Mouse (Mus musculus) stomach, postnatal 0 days (tissue): ENCODE data around the gene Cdkl5. TPM values are rescaled to one million over a fixed set of nuclear protein-coding genes. Genes with fewer than 3 reads are reported as not detected.
"Not testable (repeated sequence)": the region's sequence is repeated elsewhere in the genome, so short reads cannot be mapped to it uniquely, and the experiment has no call there.

ENCODE experiments used
- ATAC-seq: fragments of 200-750 bp; cut with Nextera tagmentation; 2 replicates; pipeline ENCODE4 v1.8.0; 2017; ENCODE audit not compliant: low FRiP score, low TSS enrichment
- DNase-seq: peaks from one replicate; pipeline ENCODE4 v3.0.0-alpha.2; 2016; ENCODE audit warnings: low spot score
- H3K27ac ChIP-seq: fragments of 300-500 bp; sonication (generic); replicated peaks from 2 replicates; pipeline ENCODE4 v1.5.1; 2014; ENCODE audit warnings: mild to moderate bottlenecking, control low read depth
- H3K27me3 ChIP-seq: fragments of 300-500 bp; sonication (generic); 2 replicates; pipeline ENCODE4 v1.6.1; 2014; ENCODE audit warnings: low read length; ENCODE audit not compliant: control insufficient read depth, insufficient read depth
- H3K36me3 ChIP-seq: fragments of 300-500 bp; sonication (generic); 2 replicates; pipeline ENCODE4 v1.6.1; 2014; ENCODE audit warnings: low read length, mixed read lengths; ENCODE audit not compliant: control insufficient read depth, insufficient read depth
- H3K4me1 ChIP-seq: fragments of 300-500 bp; sonication (generic); replicated peaks from 2 replicates; pipeline ENCODE4 v1.6.1; 2014; ENCODE audit warnings: antibody characterized with exemption; ENCODE audit not compliant: control insufficient read depth, insufficient read depth
- H3K4me2 ChIP-seq: fragments of 300-500 bp; sonication (generic); replicated peaks from 2 replicates; pipeline ENCODE4 v1.6.1; 2014; ENCODE audit warnings: low read depth, mild to moderate bottlenecking, control low read depth, moderate library complexity
- H3K4me3 ChIP-seq: fragments of 300-500 bp; sonication (generic); 2 replicates; pipeline ENCODE4 v1.5.1; 2014; ENCODE audit warnings: low read depth, low read length, control low read depth
- H3K9ac ChIP-seq: fragments of 300-500 bp; sonication (generic); 2 replicates; pipeline ENCODE4 v1.6.1; 2014; ENCODE audit warnings: mild to moderate bottlenecking, low read length, control low read depth, mixed read lengths
- H3K9me3 ChIP-seq: fragments of 300-500 bp; sonication (generic); 2 replicates; pipeline ENCODE4 v1.6.1; 2016; ENCODE audit warnings: low read length; ENCODE audit not compliant: control insufficient read depth
- CTCF ChIP-seq: IDR thresholded peaks from 2 replicates; pipeline ENCODE4 v1.5.1; 2016; ENCODE audit warnings: antibody characterized with exemption, low read depth, mild to moderate bottlenecking, moderate library complexity
- EP300 ChIP-seq: optimal IDR thresholded peaks from 2 replicates; pipeline ENCODE3; 2016; ENCODE audit warnings: antibody characterized with exemption
- WGBS: fragments of 180-500 bp; shearing (Covaris S2); extraction: QIAGEN DNeasy Blood & Tissue Kit; methylation state at CpG from one replicate; pipeline ENCODE4 v1.1.7; 2014; 5-methylcytosine and 5-hydroxymethylcytosine counted together
- polyA plus RNA-seq: library from polyadenylated mRNA; unstranded; fragments of >200 nt; fragmentation: Nextera tagmentation; extraction: Ambion mirVana; gene quantifications from 2 replicates; pipeline ENCODE4 v1.2.1, GENCODE M21; 2015

Gene Cdkl5
- polyA plus RNA-seq, 1 experiment from 2014 or later, result 1.2 TPM

DNA sequence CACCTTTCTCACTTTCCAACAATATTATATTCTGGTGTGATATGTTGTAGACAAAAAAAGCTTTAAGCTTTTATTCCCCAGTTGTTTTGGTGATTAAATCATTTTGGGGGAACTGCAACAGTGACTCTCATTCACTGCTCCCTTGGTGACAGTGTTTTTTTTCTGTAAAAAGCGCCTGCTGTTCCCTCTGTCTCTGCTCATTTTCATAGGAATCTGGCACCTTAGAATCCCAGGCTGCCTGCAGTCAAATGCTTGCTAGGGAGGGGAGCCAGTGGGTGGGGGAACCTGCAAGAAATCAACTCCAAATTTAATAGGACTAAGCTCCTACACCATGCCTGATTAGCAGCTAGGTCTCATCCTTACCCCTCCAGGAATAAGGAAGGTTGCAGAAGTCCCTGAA is 221.5 kb downstream of the Cdkl5 start:
- TF ChIP-seq CTCF (no peak), EP300 (no peak)
- Histone ChIP-seq H3K9me3 (no peaks in the 10 kb centered on the region), H3K4me2 (no peak overlapping the region), H3K4me3 (no peak overlapping the region), H3K9ac (no peak overlapping the region), H3K27ac (no peak overlapping the region), H3K27me3 (no peaks in the 10 kb centered on the region), H3K4me1 (no peaks in the 10 kb centered on the region), H3K36me3 (no peaks in the 10 kb centered on the region)
- WGBS, result 48% methylated on average over 1 of the region's 1 CpGs
- DNase-seq (no peak), ATAC-seq (no peak)

DNA sequence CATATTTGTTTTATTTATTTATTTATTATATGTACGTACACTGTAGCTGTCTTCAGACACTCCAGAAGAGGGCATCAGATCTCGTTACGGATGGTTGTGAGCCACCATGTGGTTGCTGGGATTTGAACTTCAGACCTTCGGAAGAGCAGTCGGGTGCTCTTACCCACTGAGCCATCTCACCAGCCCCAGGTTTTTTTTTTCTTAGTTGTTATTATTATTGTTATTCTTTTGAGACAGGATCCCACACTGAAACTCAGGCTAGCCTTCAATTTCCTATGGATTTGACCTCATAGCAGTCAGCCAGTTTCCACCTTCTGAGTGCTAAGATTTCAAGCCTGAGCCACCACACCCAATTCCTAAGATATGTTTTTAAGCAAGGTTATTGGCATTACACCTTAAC is 224.9 kb downstream of the Cdkl5 start:
- not testable (repeated sequence) for DNase-seq, H3K9ac ChIP-seq, H3K27me3 ChIP-seq, H3K4me3 ChIP-seq, H3K4me2 ChIP-seq, H3K9me3 ChIP-seq, H3K27ac ChIP-seq, H3K36me3 ChIP-seq, H3K4me1 ChIP-seq, ATAC-seq
- WGBS, result 79% methylated on average over 3 of the region's 5 CpGs

- 68% methylated on average over 2 of the region's 2 CpGs for WGBS
- peak within 1 kb of the TSS; percentile 43 for H3K4me2 ChIP-seq
- H3K9me3 ChIP-seq, result no peaks in the 10 kb centered on the region
- no peak for ATAC-seq
- TF ChIP-seq EP300, result no peak
- TF ChIP-seq CTCF, result no peak
- H3K36me3 ChIP-seq, result no peaks in the 10 kb centered on the region
- no peak within 1 kb of the TSS for H3K27ac ChIP-seq
- no peaks in the 10 kb centered on the region for H3K4me1 ChIP-seq
- DNase-seq, result no peak
- no peaks in the 10 kb centered on the region for H3K27me3 ChIP-seq
- no peak within 1 kb of the TSS for H3K9ac ChIP-seq
- H3K4me3 ChIP-seq, result no peak within 1 kb of the TSS
Observed at GRCm38 (mm10) chrX:160767713-160768112, 226.8 kb downstream of the Cdkl5 start, which contains the start of gene Rs1. Rs1 (plus strand) TSS chrX:160768013.

GRCm38 (mm10) chrX:160766233-160766616 is 228.3 kb downstream of the Cdkl5 start:
- peak overlapping the region; percentile 43 for H3K4me2 ChIP-seq
- peak overlapping the region; percentile 45; the same call in 1 of the 2 replicates for H3K9ac ChIP-seq
- H3K4me3 ChIP-seq, result peak overlapping the region; percentile 43
- peak overlapping the region; percentile 67; the same call in 1 of the 2 replicates for H3K27ac ChIP-seq
- no peaks in the 10 kb centered on the region for H3K36me3 ChIP-seq
- no peaks in the 10 kb centered on the region for H3K27me3 ChIP-seq
- DNase-seq, result no peak
- ATAC-seq, result peak; percentile 87
- WGBS, result 31% methylated on average over 15 of the region's 15 CpGs
- H3K9me3 ChIP-seq, result no peaks in the 10 kb centered on the region
- no peaks in the 10 kb centered on the region for H3K4me1 ChIP-seq
- TF ChIP-seq CTCF (no peak), EP300 (no peak)

- TF ChIP-seq EP300 (no peak), CTCF (no peak)
- Histone ChIP-seq H3K9me3 (no peaks in the 10 kb centered on the region), H3K4me2 (peak overlapping the region; percentile 51), H3K36me3 (no peaks in the 10 kb centered on the region), H3K9ac (no peak overlapping the region), H3K4me3 (peak overlapping the region; percentile 43), H3K27ac (no peak overlapping the region), H3K27me3 (no peaks in the 10 kb centered on the region), H3K4me1 (no peaks in the 10 kb centered on the region)
- peak; percentile 88 for DNase-seq
- WGBS, result 19% methylated on average over 30 of the region's 30 CpGs
- ATAC-seq, result peak; percentile 97
Observed at GRCm38 (mm10) chrX:160765389-160766232, 228.9 kb downstream of the Cdkl5 start.

- WGBS, result 92% methylated on average over 8 of the region's 8 CpGs
- Histone ChIP-seq H3K4me1 (no peaks in the 10 kb centered on the region), H3K4me3 (no peak overlapping the region), H3K27me3 (no peaks in the 10 kb centered on the region), H3K4me2 (no peak overlapping the region), H3K9me3 (no peaks in the 10 kb centered on the region), H3K9ac (no peak overlapping the region), H3K27ac (no peak overlapping the region), H3K36me3 (no peaks in the 10 kb centered on the region)
- DNase-seq, result no peak
- ATAC-seq, result no peak
- no peak for TF ChIP-seq CTCF
Observed at GRCm38 (mm10) chrX:160750808-160751207, 243.7 kb downstream of the Cdkl5 start.
